8 mouse cellular contexts compared by ENCODE assay signal in the genomic region with DNA sequence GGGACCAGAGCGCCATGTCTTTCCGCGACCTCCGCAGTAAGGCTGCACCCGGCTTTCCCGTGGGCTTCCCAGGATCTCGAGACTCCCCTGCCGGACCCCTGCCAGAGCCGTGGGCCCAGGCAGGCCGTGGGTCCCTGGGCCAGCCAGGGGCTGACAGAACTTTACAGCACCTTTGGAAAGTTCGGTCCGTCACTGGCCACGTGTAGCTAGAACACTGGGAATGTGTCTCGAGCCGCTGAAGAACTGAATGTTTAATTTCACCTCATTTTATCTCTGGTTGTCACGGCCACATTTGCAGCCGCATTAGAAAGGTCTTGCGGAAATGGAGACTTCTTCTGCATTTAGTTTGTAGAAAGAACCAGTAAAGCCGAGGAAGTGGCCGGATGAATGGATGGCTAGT. TPM values are rescaled to one million over a fixed set of nuclear protein-coding genes. Genes with fewer than 3 reads are reported as not detected.
DNase-seq lines count a peak whose midpoint lies in the region; ATAC-seq and TF ChIP-seq lines count a peak whose summit lies in the region.

No protein-coding gene starts in this region.

- no peak for TF ChIP-seq CTCF in G1E (IDR thresholded peaks at IDR 0.05; ENCODE audit: low read depth, low read length)

- WGBS in heart, embryonic 14.5 days, result 5% methylated on average over 20 of the region's 20 CpGs
- WGBS in hindbrain, embryonic 10.5 days, result 11% methylated on average over 20 of the region's 20 CpGs
- WGBS in midbrain, embryonic 10.5 days, result 12% methylated on average over 20 of the region's 20 CpGs

- no peak for ATAC-seq in heart, embryonic 14.5 days (ENCODE audit: insufficient number of reproducible peaks, insufficient read depth, low FRiP score, low read depth)
- ATAC-seq in G1E (ENCODE audit: extremely low read depth, insufficient number of reproducible peaks, low FRiP score, poor library complexity, severe bottlenecking), result no peak

- peak overlapping the region in 1 of 2 experiments; percentile 75; a peak in 1 of 4 replicates for H3K27ac ChIP-seq in heart, embryonic 14.5 days (replicated peaks in 1 of 2; ENCODE audit: control insufficient read depth in 1 of 2, insufficient read depth in 1 of 2, low read depth in 2 of 2, low read length in 2 of 2)
- H3K27ac ChIP-seq in hindbrain, embryonic 10.5 days, result peak overlapping the region; percentile 87
- peak overlapping the region; percentile 87 for H3K27ac ChIP-seq in midbrain, embryonic 10.5 days (replicated peaks)

- H3K27me3 ChIP-seq in heart, embryonic 14.5 days (ENCODE audit: control insufficient read depth, insufficient read depth, low read length), result no peaks in the 10 kb centered on the region
- H3K27me3 ChIP-seq in G1E (ENCODE audit: insufficient read depth, low read length), result no peaks in the 10 kb centered on the region
- H3K27me3 ChIP-seq in hindbrain, embryonic 10.5 days (ENCODE audit: insufficient read depth, poor library complexity, severe bottlenecking), result no peaks in the 10 kb centered on the region
- H3K27me3 ChIP-seq in midbrain, embryonic 10.5 days (ENCODE audit: low read depth, poor library complexity, severe bottlenecking), result no peaks in the 10 kb centered on the region

- H3K9ac ChIP-seq in heart, embryonic 14.5 days (ENCODE audit: low read length), result peak overlapping the region; percentile 84

- peaks cover 46% of the 10 kb centered on the region for H3K36me3 ChIP-seq in heart, embryonic 14.5 days (ENCODE audit: control insufficient read depth, insufficient read depth, low read length)
- H3K36me3 ChIP-seq in G1E (replicated peaks), result peaks cover 67% of the 10 kb centered on the region
- H3K36me3 ChIP-seq in hindbrain, embryonic 10.5 days, result peaks cover 54% of the 10 kb centered on the region
- peaks cover 49% of the 10 kb centered on the region for H3K36me3 ChIP-seq in midbrain, embryonic 10.5 days

- DNase-seq in heart, adult 18-20 months, result no peak
- DNase-seq in G1E (ENCODE audit: low spot score), result no peak
- no peak for DNase-seq in hindbrain, embryonic 10.5 days (ENCODE audit: low spot score)
- DNase-seq in midbrain, embryonic 10.5 days (ENCODE audit: low spot score), result no peak
- DNase-seq in cerebellum, adult 11-12 months, result no peak
- no peak for DNase-seq in layer of hippocampus, postnatal 36 days
- no peak for DNase-seq in kidney, postnatal 14 days

- H3K4me2 ChIP-seq in heart, embryonic 14.5 days (ENCODE audit: low read length), result peak overlapping the region; percentile 88

- peaks cover 0 to 5% of the 10 kb centered on the region in 2 experiments; a peak in 2 of 4 replicates for H3K4me1 ChIP-seq in heart, embryonic 14.5 days (ENCODE audit: control insufficient read depth in 2 of 2, insufficient read depth in 2 of 2, low read length in 2 of 2)
- peaks cover 19% of the 10 kb centered on the region for H3K4me1 ChIP-seq in G1E (ENCODE audit: insufficient read depth, low read depth, low read length)
- peaks cover 20% of the 10 kb centered on the region for H3K4me1 ChIP-seq in hindbrain, embryonic 10.5 days (replicated peaks)
- H3K4me1 ChIP-seq in midbrain, embryonic 10.5 days, result peaks cover 25% of the 10 kb centered on the region

- H3K4me3 ChIP-seq in heart, embryonic 14.5 days (ENCODE audit: control insufficient read depth in 1 of 2, insufficient read depth in 1 of 2, low read depth in 1 of 2, low read length in 2 of 2), result peak overlapping the region; percentile 66 to 69
- peak overlapping the region; percentile 86 for H3K4me3 ChIP-seq in G1E (ENCODE audit: low read depth, low read length)
- H3K4me3 ChIP-seq in hindbrain, embryonic 10.5 days, result peak overlapping the region; percentile 61
- peak overlapping the region; percentile 62 for H3K4me3 ChIP-seq in midbrain, embryonic 10.5 days

- H3K9me3 ChIP-seq in heart, embryonic 14.5 days (ENCODE audit: control insufficient read depth, low read length), result no peaks in the 10 kb centered on the region
- no peaks in the 10 kb centered on the region for H3K9me3 ChIP-seq in G1E (replicated peaks)
- H3K9me3 ChIP-seq in hindbrain, embryonic 10.5 days, result no peaks in the 10 kb centered on the region
- H3K9me3 ChIP-seq in midbrain, embryonic 10.5 days (replicated peaks), result no peaks in the 10 kb centered on the region

RNA-seq across cellular contexts. Expression of a gene that starts 0.5 kb away (rescaled TPM):
- 13.2 and 17.0 TPM in 2 replicates for polyA plus RNA-seq in heart, embryonic 14.5 days (2014; fragmentation: Nextera tagmentation; extraction: Ambion mirVana)
- total RNA-seq in heart, adult 18-20 months (2021), result 10 to 100 TPM; 10.9 to 11.6 TPM
- total RNA-seq in G1E (2014; fragmentation: Nextera tagmentation) (12.0 and 24.2 TPM in 2 replicates), G1E (2017) (26.4 and 26.9 TPM in 2 replicates)
- 23.6 and 30.4 TPM in 2 replicates for polyA plus RNA-seq in G1E (2012)
- polyA plus RNA-seq in hindbrain, embryonic 10.5 days (2016; fragmentation: Nextera tagmentation; extraction: Ambion mirVana), result 18.7 and 22.4 TPM in 2 replicates
- 22.5 and 27.2 TPM in 2 replicates for polyA plus RNA-seq in midbrain, embryonic 10.5 days (2016; fragmentation: Nextera tagmentation; extraction: Ambion mirVana)
- 10 to 100 TPM; 30.2 to 32.0 TPM for total RNA-seq in layer of hippocampus, postnatal 36 days (2021)

RNA-seq across cellular contexts. Expression of a gene that starts 0.6 kb away (rescaled TPM):
- polyA plus RNA-seq in heart, embryonic 14.5 days (2014; fragmentation: Nextera tagmentation; extraction: Ambion mirVana), result 7.1 and 7.6 TPM in 2 replicates
- total RNA-seq in heart, adult 18-20 months (2021), result 1 to 10 TPM; 2.1 to 3.0 TPM
- total RNA-seq in G1E (2014; fragmentation: Nextera tagmentation) (1.7 and 6.2 TPM in 2 replicates), G1E (2017) (2.2 and 2.5 TPM in 2 replicates)
- 8.2 and 11.1 TPM in 2 replicates for polyA plus RNA-seq in G1E (2012)
- 6.7 and 9.0 TPM in 2 replicates for polyA plus RNA-seq in hindbrain, embryonic 10.5 days (2016; fragmentation: Nextera tagmentation; extraction: Ambion mirVana)
- polyA plus RNA-seq in midbrain, embryonic 10.5 days (2016; fragmentation: Nextera tagmentation; extraction: Ambion mirVana), result 5.0 and 8.5 TPM in 2 replicates
- total RNA-seq in layer of hippocampus, postnatal 36 days (2021), result 1 to 10 TPM; 4.6 to 5.2 TPM

RNA-seq across cellular contexts. Expression of a gene that starts 24.7 kb away (rescaled TPM):
- polyA plus RNA-seq in heart, embryonic 14.5 days (2014; fragmentation: Nextera tagmentation; extraction: Ambion mirVana), result 1.7 and 2.0 TPM in 2 replicates
- total RNA-seq in heart, adult 18-20 months (2021), result not detected
- total RNA-seq in G1E (2014; fragmentation: Nextera tagmentation), result not detected in 2 replicates
- total RNA-seq in G1E (2017), result 0.33 TPM in 1 of 2 replicates, not detected in the other
- not detected in 2 replicates for polyA plus RNA-seq in G1E (2012)
- polyA plus RNA-seq in hindbrain, embryonic 10.5 days (2016; fragmentation: Nextera tagmentation; extraction: Ambion mirVana), result 2.7 and 5.6 TPM in 2 replicates
- polyA plus RNA-seq in midbrain, embryonic 10.5 days (2016; fragmentation: Nextera tagmentation; extraction: Ambion mirVana), result 4.1 and 5.1 TPM in 2 replicates
- total RNA-seq in layer of hippocampus, postnatal 36 days (2021), result under 1 TPM; 0.60 to 0.66 TPM

RNA-seq across cellular contexts. Expression of a gene that starts 24.8 kb away (rescaled TPM):
- polyA plus RNA-seq in heart, embryonic 14.5 days (2014; fragmentation: Nextera tagmentation; extraction: Ambion mirVana), result 6.1 and 7.9 TPM in 2 replicates
- 10 to 100 TPM in 1 of 2 experiments, 1 to 10 TPM in 1; 9.6 to 10.7 TPM for total RNA-seq in heart, adult 18-20 months (2021)
- 23.3 and 23.6 TPM in 2 replicates for total RNA-seq in G1E (2014; fragmentation: Nextera tagmentation)
- total RNA-seq in G1E (2017), result 24.2 and 26.7 TPM in 2 replicates
- 2.7 and 3.0 TPM in 2 replicates for polyA plus RNA-seq in G1E (2012)
- polyA plus RNA-seq in hindbrain, embryonic 10.5 days (2016; fragmentation: Nextera tagmentation; extraction: Ambion mirVana), result 5.8 and 6.1 TPM in 2 replicates
- 7.0 and 10.8 TPM in 2 replicates for polyA plus RNA-seq in midbrain, embryonic 10.5 days (2016; fragmentation: Nextera tagmentation; extraction: Ambion mirVana)
- 10 to 100 TPM; 23.7 to 25.2 TPM for total RNA-seq in layer of hippocampus, postnatal 36 days (2021)

RNA-seq across cellular contexts. Expression of a gene that starts 36.9 kb away (rescaled TPM):
- polyA plus RNA-seq in heart, embryonic 14.5 days (2014; fragmentation: Nextera tagmentation; extraction: Ambion mirVana), result 39.0 and 40.2 TPM in 2 replicates
- total RNA-seq in heart, adult 18-20 months (2021), result 10 to 100 TPM; 39.6 to 56.8 TPM
- total RNA-seq in G1E (2014; fragmentation: Nextera tagmentation) (57.5 and 71.6 TPM in 2 replicates), G1E (2017) (25.6 and 25.7 TPM in 2 replicates)
- 26.0 and 28.7 TPM in 2 replicates for polyA plus RNA-seq in G1E (2012)
- polyA plus RNA-seq in hindbrain, embryonic 10.5 days (2016; fragmentation: Nextera tagmentation; extraction: Ambion mirVana), result 58.0 and 66.1 TPM in 2 replicates
- polyA plus RNA-seq in midbrain, embryonic 10.5 days (2016; fragmentation: Nextera tagmentation; extraction: Ambion mirVana), result 60.7 and 68.7 TPM in 2 replicates
- total RNA-seq in layer of hippocampus, postnatal 36 days (2021), result 100 to 1,000 TPM in 1 of 2 experiments, 10 to 100 TPM in 1; 89.6 to 123 TPM
